Mouse (Mus musculus) megakaryocyte, embryonic 14.5 days (primary cell): ENCODE results near the gene Spag7.

ENCODE experiments used
- FLI1 ChIP-seq: IDR thresholded peaks from 2 replicates; pipeline ENCODE4 v1.6.1; 2012; ENCODE audit warnings: low read length, inconsistent platforms, mixed read lengths
- GATA1 ChIP-seq: IDR thresholded peaks from 3 replicates; pipeline ENCODE4 v1.6.1; 2012; ENCODE audit warnings: mixed read lengths, low read length, inconsistent platforms, borderline replicate concordance

- TF ChIP-seq FLI1 (no peak), GATA1 (no peak)
These were observed 46.0 kb downstream of the Spag7 start for GRCm38 (mm10) chr11:70623053-70623742.
